Mouse (Mus musculus) kidney, embryonic 15.5 days (tissue): ENCODE measurements around the gene Styx. TPM values are rescaled to one million over a fixed set of nuclear protein-coding genes. Genes with fewer than 3 reads are reported as not detected.

ENCODE experiments used
- ATAC-seq: fragments of 200-750 bp; cut with Nextera tagmentation; replicated peaks from 2 replicates; pipeline ENCODE4 v1.8.0; 2017; ENCODE audit warnings: moderate TSS enrichment; ENCODE audit not compliant: low FRiP score
- H3K27ac ChIP-seq: fragments of 300-500 bp; sonication (generic); 2 replicates; pipeline ENCODE4 v1.5.1; 2015; ENCODE audit warnings: mild to moderate bottlenecking, inconsistent platforms
- H3K27me3 ChIP-seq: fragments of 300-500 bp; sonication (generic); 2 replicates; pipeline ENCODE4 v1.6.1; 2015; ENCODE audit warnings: inconsistent platforms
- H3K36me3 ChIP-seq: fragments of 300-500 bp; sonication (generic); 2 replicates; pipeline ENCODE4 v1.6.1; 2015; ENCODE audit warnings: inconsistent platforms
- H3K4me1 ChIP-seq: fragments of 300-500 bp; sonication (generic); 2 replicates; pipeline ENCODE4 v1.6.1; 2015; ENCODE audit warnings: inconsistent platforms
- H3K4me2 ChIP-seq: fragments of 300-500 bp; sonication (generic); 2 replicates; pipeline ENCODE4 v1.6.1; 2015; ENCODE audit warnings: moderate library complexity, mild to moderate bottlenecking, inconsistent platforms
- H3K4me3 ChIP-seq: fragments of 300-500 bp; sonication (generic); replicated peaks from 2 replicates; pipeline ENCODE4 v1.5.1; 2015; ENCODE audit warnings: mild to moderate bottlenecking, inconsistent platforms
- H3K9ac ChIP-seq: fragments of 300-500 bp; sonication (generic); 2 replicates; pipeline ENCODE4 v1.6.1; 2015; ENCODE audit warnings: mild to moderate bottlenecking, inconsistent platforms
- H3K9me3 ChIP-seq: fragments of 300-500 bp; sonication (generic); replicated peaks from 2 replicates; pipeline ENCODE4 v1.6.1; 2016; ENCODE audit warnings: inconsistent platforms
- WGBS: fragments of 180-500 bp; shearing (Covaris S2); methylation state at CpG from one replicate; pipeline ENCODE4 v1.1.7; 2015; ENCODE audit warnings: mixed read lengths; 5-methylcytosine and 5-hydroxymethylcytosine counted together
- polyA plus RNA-seq: library from polyadenylated mRNA; unstranded; fragments of >200 nt; fragmentation: Nextera tagmentation; extraction: Ambion mirVana; gene quantifications from 2 replicates; pipeline ENCODE4 v1.2.1, GENCODE M21; 2015

Gene Styx
- polyA plus RNA-seq, 1 experiment from 2014 or later = 57.0 TPM

DNA sequence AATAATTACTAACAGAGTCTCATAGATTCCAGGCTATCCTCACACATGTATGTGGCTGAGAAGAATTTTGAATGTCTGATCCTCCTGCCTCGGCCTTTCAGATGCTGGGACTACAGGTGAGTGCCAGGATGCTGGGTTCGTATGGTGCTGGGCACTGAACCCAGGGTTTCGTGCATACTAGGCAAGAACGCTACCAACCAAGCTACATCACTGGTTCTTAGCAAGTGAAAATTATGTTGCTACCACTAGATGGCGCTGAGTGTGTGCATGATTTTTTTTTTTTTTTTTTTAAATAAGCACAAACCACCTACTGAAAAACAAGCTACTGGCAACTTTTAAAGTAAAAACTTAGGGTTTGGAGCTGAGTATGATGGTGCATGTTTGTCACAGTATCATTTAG lies 72.3 kb downstream of the Styx start:
- ATAC-seq = no peak
- Histone ChIP-seq H3K4me1 (no peaks in the 10 kb centered on the region), H3K9me3 (peaks cover 7% of the 10 kb centered on the region), H3K27me3 (no peaks in the 10 kb centered on the region), H3K4me2 (no peak overlapping the region), H3K4me3 (no peak overlapping the region), H3K27ac (no peak overlapping the region), H3K9ac (no peak overlapping the region), H3K36me3 (no peaks in the 10 kb centered on the region)
- 6% methylated on average over 5 of the region's 5 CpGs for WGBS

DNA sequence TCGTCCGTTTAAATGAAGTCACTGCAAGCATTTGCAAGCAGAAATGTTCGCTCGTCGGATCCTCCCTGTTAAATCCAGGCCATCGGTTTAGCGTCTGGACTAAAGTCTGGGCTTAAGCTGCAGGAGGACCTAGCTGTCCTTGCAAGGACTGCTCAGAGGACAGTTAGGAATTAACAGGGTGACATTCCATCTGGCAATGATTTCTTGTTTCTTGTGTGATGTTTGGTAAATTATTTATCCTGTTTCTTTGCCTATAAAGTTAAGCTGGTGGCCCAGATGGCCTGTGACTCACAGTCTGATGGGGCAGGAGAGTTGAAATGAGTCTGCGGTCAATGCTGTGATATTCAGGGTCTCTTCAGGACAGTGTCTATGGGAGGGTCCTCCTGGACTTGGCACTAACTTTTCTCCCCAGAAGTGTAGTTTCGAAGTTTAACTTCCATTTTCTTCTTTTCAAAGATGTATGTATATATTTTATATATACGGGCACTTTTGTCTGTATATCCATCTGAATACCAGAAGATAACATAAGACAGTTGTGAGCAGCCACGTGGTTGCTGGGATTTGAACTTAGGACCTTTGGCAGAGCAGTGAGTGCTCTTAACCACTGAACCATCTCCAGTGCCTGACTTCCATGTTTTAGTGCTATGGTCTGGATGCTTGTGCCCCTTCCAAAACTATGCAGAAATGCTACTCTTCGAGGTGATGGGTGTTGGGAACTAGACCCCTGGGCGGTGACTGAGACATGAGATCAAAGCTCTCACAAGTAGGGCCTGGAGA lies 79.4 kb downstream of the Styx start:
- Histone ChIP-seq H3K27me3 (no peaks in the 10 kb centered on the region), H3K27ac (peak overlapping the region; percentile 78), H3K9me3 (peaks cover 12% of the 10 kb centered on the region), H3K36me3 (no peaks in the 10 kb centered on the region), H3K4me2 (no peak overlapping the region), H3K4me1 (no peaks in the 10 kb centered on the region), H3K4me3 (no peak overlapping the region), H3K9ac (no peak overlapping the region)
- 81% methylated on average over 13 of the region's 13 CpGs for WGBS
- peak; percentile 92 for ATAC-seq

DNA sequence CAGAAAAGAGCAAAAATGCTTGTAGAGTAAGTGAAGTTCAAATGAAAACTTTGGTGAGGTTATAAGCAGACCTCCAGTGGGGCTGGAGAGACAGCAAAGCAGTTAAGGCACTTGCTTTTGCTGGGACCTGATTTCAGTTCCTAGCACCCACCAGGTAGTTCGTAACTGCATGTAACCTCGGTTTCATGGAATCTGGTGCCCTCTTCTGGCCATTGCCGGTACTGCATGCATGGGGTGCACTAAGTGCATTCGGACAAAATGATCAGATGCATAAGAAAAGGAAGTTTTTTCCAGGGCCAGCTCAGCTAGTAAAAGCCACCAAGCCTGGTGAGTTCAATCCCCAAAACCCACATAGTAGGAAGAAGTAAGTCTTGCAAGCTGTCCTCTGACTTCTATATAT lies 81.1 kb downstream of the Styx start:
- H3K27ac ChIP-seq = no peak overlapping the region
- no peaks in the 10 kb centered on the region for H3K36me3 ChIP-seq
- no peak overlapping the region for H3K4me2 ChIP-seq
- 0 out of 2 replicates have a peak, but pooled peaks cover 3% of the 10 kb centered on the region for H3K4me1 ChIP-seq
- no peak overlapping the region for H3K9ac ChIP-seq
- no peaks in the 10 kb centered on the region for H3K27me3 ChIP-seq
- WGBS = 80% methylated on average over 4 of the region's 4 CpGs
- ATAC-seq = no peak
- no peak overlapping the region for H3K4me3 ChIP-seq
- H3K9me3 ChIP-seq = peaks cover 7% of the 10 kb centered on the region; the same call in 1 of the 2 replicates

DNA sequence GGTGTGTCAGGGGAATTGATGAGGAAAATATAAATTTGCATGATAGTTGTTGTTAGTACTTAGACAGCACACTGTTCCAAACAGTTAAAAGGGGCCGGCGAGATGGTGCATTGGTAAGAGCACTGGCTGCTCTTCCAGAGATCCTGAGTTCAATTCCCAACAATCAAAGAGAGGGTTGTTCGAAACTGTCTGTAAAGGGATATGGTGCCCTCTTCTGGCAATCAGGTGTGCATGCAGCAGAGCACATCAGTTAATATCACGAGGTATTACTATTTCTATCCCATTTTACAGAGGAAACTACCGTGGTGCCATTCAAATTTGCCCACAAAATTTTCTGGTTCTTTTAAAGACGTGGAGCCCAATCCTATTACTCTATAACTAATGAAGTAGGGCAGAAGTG lies 83.3 kb downstream of the Styx start:
- Histone ChIP-seq H3K27ac (no peak overlapping the region), H3K36me3 (no peaks in the 10 kb centered on the region), H3K27me3 (no peaks in the 10 kb centered on the region), H3K9ac (no peak overlapping the region), H3K9me3 (peaks cover 5% of the 10 kb centered on the region; the same call in 1 of the 2 replicates), H3K4me2 (no peak overlapping the region), H3K4me3 (no peak overlapping the region), H3K4me1 (0 out of 2 replicates have a peak, but pooled peaks cover 7% of the 10 kb centered on the region)
- ATAC-seq = no peak
- 80% methylated on average over 6 of the region's 6 CpGs for WGBS

DNA sequence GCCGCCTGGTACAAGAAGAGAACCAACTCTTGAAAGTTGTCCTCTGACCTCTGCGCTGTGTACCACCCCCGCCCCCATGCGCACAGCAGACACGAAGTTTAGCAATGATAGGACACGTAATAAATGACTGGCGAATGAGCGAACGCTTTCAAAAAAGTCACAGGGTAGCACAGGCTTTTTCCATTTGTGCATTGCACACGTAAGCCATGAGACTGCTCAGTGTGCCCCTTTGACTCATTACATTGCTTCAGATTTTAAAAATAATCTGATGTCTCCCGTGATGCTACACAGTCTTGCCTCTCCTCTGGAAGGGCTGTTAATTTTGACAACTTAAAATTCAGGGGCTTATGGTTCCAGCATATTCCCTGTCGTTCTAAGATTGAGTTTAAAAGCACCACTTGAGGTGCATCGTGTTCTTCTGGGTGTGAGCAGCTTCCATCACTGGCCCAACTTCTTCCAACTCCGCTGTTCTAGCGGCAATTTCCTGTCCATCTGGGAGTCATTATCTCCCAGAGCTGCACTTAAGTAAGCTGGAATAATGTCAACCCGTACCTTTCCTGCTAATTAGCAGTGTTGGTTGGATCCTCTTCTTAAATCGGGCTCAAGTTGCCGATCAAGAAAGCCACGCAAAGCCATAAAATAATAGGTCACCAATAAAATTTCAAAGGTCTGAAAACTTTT lies 87.5 kb downstream of the Styx start:
- WGBS = 55% methylated on average over 19 of the region's 19 CpGs
- ATAC-seq = no peak
- peaks cover 23% of the 10 kb centered on the region for H3K4me1 ChIP-seq

DNA sequence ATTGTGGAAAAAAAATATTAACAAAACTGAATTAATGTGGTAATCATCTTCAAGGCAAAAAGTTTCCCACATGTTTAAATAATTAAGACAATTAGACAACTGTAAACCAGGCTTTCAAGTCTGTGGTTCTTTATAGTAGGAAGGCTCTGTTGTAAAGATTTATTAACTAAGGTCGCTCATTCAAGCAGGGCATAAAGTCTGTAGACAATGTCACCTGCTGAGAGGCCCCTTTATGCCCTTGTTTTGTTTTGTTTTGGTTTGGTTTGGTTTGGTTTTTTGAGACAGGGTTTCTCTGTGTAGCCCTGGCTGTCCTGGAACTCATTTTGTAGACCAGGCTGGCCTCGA lies 88.0 kb downstream of the Styx start:
- ATAC-seq = no peak
- Histone ChIP-seq H3K9me3 (no peaks in the 10 kb centered on the region), H3K4me2 (no peak overlapping the region), H3K27ac (peak overlapping the region; percentile 4; the same call in 1 of the 2 replicates), H3K9ac (no peak overlapping the region), H3K4me3 (no peak overlapping the region), H3K36me3 (no peaks in the 10 kb centered on the region), H3K27me3 (no peaks in the 10 kb centered on the region), H3K4me1 (peaks cover 23% of the 10 kb centered on the region)
- 61% methylated on average over 2 of the region's 2 CpGs for WGBS

More for the DNA sequence above, 87.5 kb downstream of the Styx start:
- Histone ChIP-seq H3K36me3 (no peaks in the 10 kb centered on the region), H3K27ac (peak overlapping the region; percentile 43), H3K4me3 (no peak overlapping the region), H3K4me2 (no peak overlapping the region), H3K9ac (no peak overlapping the region), H3K9me3 (no peaks in the 10 kb centered on the region), H3K27me3 (no peaks in the 10 kb centered on the region)

DNA sequence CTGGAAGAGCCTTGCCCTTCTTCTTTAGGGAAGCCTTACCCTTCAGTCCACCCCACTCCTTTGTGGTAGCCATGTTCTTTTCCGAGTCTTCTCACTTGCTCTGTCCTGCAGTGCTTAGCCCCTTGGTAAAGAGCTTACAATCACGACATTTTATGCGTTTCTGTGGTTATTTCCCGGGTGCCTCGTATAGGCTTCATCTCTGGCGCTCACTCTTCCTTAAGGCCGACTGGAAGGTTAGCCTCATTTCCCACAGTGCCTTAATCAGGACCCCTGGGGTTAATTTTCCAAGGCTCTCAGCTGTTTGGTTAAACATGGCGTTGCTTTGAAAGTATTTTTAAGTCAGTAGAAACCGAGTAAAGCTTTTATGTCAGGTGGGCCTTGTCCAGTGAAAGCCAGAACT lies 88.5 kb downstream of the Styx start:
- 79% methylated on average over 9 of the region's 9 CpGs for WGBS
- H3K4me3 ChIP-seq = no peak overlapping the region
- H3K4me2 ChIP-seq = no peak overlapping the region
- H3K9me3 ChIP-seq = no peaks in the 10 kb centered on the region
- H3K36me3 ChIP-seq = no peaks in the 10 kb centered on the region
- no peak overlapping the region for H3K9ac ChIP-seq
- H3K27ac ChIP-seq = peak overlapping the region; percentile 4; the same call in 1 of the 2 replicates
- no peak for ATAC-seq
- H3K27me3 ChIP-seq = no peaks in the 10 kb centered on the region
- peaks cover 24% of the 10 kb centered on the region for H3K4me1 ChIP-seq

DNA sequence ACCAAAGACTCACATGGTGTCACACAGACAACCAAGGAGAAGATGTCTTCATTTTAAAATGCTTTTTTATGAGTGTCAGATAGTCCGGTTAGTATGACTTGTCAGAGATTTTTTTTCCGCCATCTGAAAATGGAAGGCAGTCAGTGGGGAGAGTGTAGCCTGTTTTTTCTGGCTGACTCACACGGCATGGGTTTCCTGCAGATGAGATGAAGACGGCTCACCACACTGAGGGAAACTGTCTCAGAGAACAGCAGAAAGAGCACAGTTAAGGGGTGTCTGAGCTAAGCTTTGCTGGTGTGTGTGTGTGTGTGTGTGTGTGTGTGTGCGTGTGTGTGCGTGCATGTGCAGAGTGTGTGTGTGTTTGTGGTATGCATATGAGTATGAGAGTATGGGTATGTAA lies 90.4 kb downstream of the Styx start:
- ATAC-seq = no peak
- no peak overlapping the region for H3K4me3 ChIP-seq
- H3K27ac ChIP-seq = no peak overlapping the region
- 72% methylated on average over 6 of the region's 6 CpGs for WGBS
- no peaks in the 10 kb centered on the region for H3K9me3 ChIP-seq
- no peaks in the 10 kb centered on the region for H3K36me3 ChIP-seq
- no peaks in the 10 kb centered on the region for H3K27me3 ChIP-seq
- no peak overlapping the region for H3K9ac ChIP-seq
- H3K4me1 ChIP-seq = peaks cover 43% of the 10 kb centered on the region
- no peak overlapping the region for H3K4me2 ChIP-seq

DNA sequence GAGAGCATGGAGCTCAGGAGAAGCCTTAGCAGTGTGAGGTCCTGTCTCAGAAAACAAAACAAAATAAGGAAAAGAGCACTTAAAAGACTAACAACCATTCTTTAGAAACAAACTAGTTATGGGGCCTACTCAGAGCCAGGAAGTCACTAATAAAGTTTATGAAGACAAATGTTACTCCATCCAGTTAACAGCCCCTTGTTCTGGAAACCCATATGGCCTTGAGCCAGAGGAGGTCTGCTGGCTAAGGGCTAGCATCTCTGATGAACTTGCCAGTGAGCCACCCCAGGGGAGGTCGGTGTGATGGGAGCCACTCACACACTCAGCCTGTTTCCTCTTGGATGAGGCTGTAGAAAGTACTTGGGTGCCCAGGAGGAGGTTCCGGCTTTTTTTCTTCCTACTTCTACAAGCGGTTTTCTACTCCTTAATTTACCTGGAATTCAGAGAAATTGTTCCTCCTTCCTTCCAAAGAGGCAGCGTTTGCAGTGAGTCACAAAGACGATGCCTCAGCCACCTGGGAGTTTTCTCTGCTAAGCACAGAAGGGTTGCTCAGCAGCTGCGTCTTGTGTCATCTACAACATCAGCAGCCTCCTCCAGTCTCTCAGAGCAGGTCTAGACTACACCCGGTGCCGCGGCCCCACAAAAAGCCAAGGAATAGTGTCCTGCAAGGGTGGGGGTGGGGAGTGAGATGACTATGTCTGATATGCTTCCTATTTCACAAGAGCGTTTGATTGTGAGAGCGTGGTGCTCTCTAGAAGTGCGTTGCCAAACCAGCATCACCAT lies 92.1 kb downstream of the Styx start:
- Histone ChIP-seq H3K4me3 (no peak overlapping the region), H3K9ac (no peak overlapping the region), H3K4me2 (0 out of 2 replicates have a peak overlapping the region, but pooled peaks have one; percentile 12), H3K27ac (peak overlapping the region; percentile 54), H3K9me3 (no peaks in the 10 kb centered on the region), H3K27me3 (no peaks in the 10 kb centered on the region), H3K36me3 (no peaks in the 10 kb centered on the region), H3K4me1 (peaks cover 49% of the 10 kb centered on the region)
- ATAC-seq = no peak
- 45% methylated on average over 12 of the region's 12 CpGs for WGBS

DNA sequence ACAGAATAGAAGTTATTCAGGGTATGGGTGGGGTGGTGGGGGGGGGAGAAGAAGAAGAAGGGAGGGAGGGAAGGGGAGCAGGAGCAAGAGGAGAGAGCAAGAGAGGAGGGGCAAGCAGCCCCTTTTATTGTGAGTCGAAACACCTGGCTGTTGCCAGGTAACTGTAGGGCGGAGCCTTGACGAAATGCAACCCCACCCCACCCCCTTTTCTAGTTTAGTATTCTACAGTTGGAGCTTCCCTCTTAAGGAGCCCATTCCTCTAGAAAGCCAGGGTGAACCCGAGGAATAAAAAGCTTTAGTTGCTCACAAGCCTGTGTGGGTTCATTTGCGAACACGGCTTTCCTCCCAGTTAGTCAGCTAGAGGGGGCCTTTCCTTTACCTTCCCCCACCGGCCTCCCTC lies 94.0 kb downstream of the Styx start:
- ATAC-seq = peak; percentile 47; the same call in 1 of the 2 replicates
- Histone ChIP-seq H3K9me3 (no peaks in the 10 kb centered on the region), H3K4me3 (no peak overlapping the region), H3K27ac (peak overlapping the region; percentile 71), H3K36me3 (no peaks in the 10 kb centered on the region), H3K27me3 (no peaks in the 10 kb centered on the region), H3K9ac (no peak overlapping the region), H3K4me2 (no peak overlapping the region), H3K4me1 (peaks cover 46% of the 10 kb centered on the region)
- 39% methylated on average over 7 of the region's 7 CpGs for WGBS

DNA sequence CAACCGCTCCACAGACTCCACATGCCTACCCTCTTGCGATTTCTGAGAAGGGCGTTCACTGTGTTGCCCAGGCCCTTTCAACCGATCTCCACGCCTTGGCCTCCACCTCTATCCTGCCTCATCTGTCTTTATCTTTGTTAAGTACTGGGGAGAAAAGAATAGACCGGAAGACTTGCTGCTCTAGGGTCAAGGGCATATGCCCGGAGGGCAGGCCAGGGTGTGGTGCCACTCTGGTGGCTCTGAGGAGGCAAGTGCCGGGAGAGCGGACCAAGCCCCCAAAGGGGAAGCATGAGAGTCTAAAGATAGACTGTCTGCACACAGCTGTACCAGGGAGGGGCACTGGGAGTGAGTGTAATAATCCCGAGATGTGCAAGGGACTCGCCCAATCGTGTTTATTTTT lies 94.6 kb downstream of the Styx start:
- H3K4me3 ChIP-seq = no peak overlapping the region
- H3K27me3 ChIP-seq = no peaks in the 10 kb centered on the region
- H3K4me1 ChIP-seq = peaks cover 46% of the 10 kb centered on the region
- no peak overlapping the region for H3K4me2 ChIP-seq
- no peak overlapping the region for H3K9ac ChIP-seq
- no peaks in the 10 kb centered on the region for H3K36me3 ChIP-seq
- 39% methylated on average over 12 of the region's 12 CpGs for WGBS
- H3K9me3 ChIP-seq = no peaks in the 10 kb centered on the region
- peak overlapping the region; percentile 71 for H3K27ac ChIP-seq
- no peak for ATAC-seq

DNA sequence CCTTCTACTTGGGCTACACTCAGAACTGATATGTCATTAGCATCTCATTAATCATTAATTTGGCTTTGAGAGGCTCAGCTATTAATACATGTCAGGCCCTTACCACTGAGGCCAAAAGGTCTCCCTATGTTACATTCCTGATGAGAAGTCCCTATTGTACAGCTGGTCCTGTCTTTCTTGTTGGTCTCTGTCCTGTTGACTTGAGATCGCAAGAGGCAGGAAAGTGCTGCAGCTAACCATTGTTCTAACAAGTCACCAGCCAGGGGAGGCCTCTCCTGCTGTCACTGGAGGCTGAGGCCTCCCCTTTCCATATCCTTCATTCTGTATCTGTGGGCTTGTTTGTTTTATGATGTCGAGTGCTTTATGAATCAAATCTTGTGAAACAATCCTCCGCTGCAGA lies 95.9 kb downstream of the Styx start:
- Histone ChIP-seq H3K4me2 (no peak overlapping the region), H3K36me3 (no peaks in the 10 kb centered on the region), H3K27me3 (no peaks in the 10 kb centered on the region), H3K4me3 (no peak overlapping the region), H3K9ac (no peak overlapping the region), H3K9me3 (no peaks in the 10 kb centered on the region), H3K4me1 (peaks cover 48% of the 10 kb centered on the region), H3K27ac (peak overlapping the region; percentile 71; the same call in 1 of the 2 replicates)
- no peak for ATAC-seq
- 67% methylated on average over 3 of the region's 3 CpGs for WGBS
